Mouse (Mus musculus): ENCODE measurements around the gene Gtf3c1. TPM values are rescaled to one million over a fixed set of nuclear protein-coding genes. Genes with fewer than 3 reads are reported as not detected.

The Gtf3c1 gene
- polyA plus RNA-seq, 1 experiment from 2014 or later: 50.6 TPM

DNA sequence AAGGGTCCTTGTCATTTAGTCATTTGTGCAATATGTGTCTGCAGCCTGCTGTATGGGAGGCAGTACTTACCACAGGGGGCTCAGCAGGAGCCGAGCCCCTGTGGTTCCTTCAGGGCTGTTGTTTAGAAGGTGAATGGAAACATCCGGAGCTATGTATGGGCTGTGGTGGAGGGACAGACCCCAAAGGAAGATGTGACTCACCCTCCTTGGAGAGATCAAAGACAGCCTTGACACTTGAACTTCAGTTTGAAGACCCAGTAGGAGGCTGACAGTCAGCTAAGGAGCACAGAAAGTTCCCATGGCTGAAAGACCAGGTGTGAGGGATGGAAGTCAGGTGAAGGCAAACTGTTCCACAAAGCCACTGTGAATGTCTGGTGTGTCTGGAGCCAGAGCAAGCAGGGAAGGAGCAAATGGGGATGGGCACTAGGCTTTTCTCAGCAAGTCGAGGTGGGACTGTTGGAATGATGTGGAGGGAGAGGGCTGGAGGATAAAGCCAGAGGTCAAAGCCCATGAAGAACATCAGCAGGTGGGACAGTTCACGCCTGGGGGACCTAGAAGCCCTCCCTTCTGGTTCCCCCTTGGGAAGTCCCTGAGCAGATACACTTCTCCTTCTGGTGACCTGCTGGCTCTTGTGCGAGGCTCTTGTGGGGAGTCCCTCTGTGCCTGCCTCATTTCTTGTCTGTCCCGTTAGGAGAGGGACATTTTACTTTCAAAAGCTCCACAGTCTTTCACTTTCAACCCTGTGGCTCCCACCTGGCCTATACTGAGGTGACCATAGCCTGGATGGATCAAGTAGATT is 100.0 kb downstream of the Gtf3c1 start:
- H3K9ac ChIP-seq (replicated peaks): no peak overlapping the region
- no peak overlapping the region for H3K27ac ChIP-seq (replicated peaks)
- 0 out of 2 replicates have a peak, but pooled peaks cover 4% of the 10 kb centered on the region for H3K27me3 ChIP-seq
- no peak overlapping the region for H3K4me3 ChIP-seq
- H3K9me3 ChIP-seq: no peaks in the 10 kb centered on the region
- H3K4me2 ChIP-seq (replicated peaks): no peak overlapping the region
- ATAC-seq (ENCODE audit: low FRiP score, low read depth): no peak
- 61% methylated on average over 6 of the region's 6 CpGs for WGBS
- H3K4me1 ChIP-seq: no peaks in the 10 kb centered on the region
- H3K36me3 ChIP-seq: no peaks in the 10 kb centered on the region

DNA sequence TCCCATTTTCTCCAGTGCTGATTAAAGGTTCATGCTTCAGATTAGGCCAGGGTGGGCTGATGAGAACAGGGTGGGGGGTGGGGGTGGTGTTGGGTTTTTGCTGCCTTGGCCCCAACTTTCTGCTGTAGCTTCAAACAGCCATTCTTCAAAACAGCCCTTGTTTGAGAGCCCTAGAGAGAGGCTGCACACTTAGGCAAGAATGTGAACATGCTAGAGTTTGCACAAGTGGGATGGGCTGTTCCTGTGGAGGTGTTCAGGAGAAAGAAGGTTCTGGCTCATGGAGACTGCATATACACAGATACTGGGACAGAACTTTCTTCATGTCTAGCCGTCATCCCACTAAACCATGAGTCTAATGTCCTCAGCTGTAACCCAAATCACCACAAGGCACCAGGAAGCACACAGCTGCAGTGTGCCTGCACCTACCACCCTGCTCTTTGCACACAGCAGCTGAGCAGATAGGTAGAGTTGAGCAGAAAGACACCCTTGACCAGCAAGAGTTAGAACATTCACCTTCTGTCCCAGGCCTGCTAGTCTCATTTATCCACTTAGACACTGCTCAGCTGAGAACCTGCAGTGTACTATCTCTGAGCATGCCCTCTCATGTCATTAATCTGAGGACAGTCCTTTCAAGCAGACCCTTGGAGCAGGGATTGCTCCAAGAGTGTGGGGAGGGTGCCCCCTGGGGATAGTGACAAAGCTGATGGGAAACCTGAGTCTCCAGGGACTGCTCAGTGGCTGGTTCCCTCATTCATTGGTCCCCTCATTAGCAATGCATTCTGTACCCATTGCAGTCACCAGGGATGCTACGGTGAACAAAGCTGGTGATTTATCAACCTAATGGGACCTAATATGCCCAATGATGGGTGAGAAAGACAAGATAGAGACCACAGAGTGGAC is 101.1 kb downstream of the Gtf3c1 start:
- Histone ChIP-seq H3K27me3 (0 out of 2 replicates have a peak, but pooled peaks cover 4% of the 10 kb centered on the region), H3K9me3 (no peaks in the 10 kb centered on the region), H3K4me1 (no peaks in the 10 kb centered on the region), H3K36me3 (no peaks in the 10 kb centered on the region), H3K27ac (replicated peaks) (no peak overlapping the region), H3K4me3 (no peak overlapping the region), H3K9ac (replicated peaks) (no peak overlapping the region), H3K4me2 (replicated peaks) (no peak overlapping the region)
- WGBS: 73% methylated on average over 2 of the region's 2 CpGs
- ATAC-seq (ENCODE audit: low FRiP score, low read depth): no peak

- Histone ChIP-seq H3K27me3 (0 out of 2 replicates have a peak, but pooled peaks cover 4% of the 10 kb centered on the region), H3K27ac (replicated peaks) (no peak overlapping the region), H3K4me1 (no peaks in the 10 kb centered on the region), H3K4me2 (replicated peaks) (no peak overlapping the region), H3K36me3 (no peaks in the 10 kb centered on the region), H3K4me3 (no peak overlapping the region), H3K9ac (replicated peaks) (no peak overlapping the region), H3K9me3 (no peaks in the 10 kb centered on the region)
- 79% methylated on average over 4 of the region's 4 CpGs for WGBS
- ATAC-seq (ENCODE audit: low FRiP score, low read depth): no peak
Measured at GRCm38 (mm10) chr7:125605725-125606139, 101.8 kb downstream of the Gtf3c1 start.

GRCm38 (mm10) chr7:125604362-125605319 is 102.9 kb downstream of the Gtf3c1 start:
- Histone ChIP-seq H3K27ac (replicated peaks) (no peak overlapping the region), H3K4me3 (no peak overlapping the region), H3K27me3 (0 out of 2 replicates have a peak, but pooled peaks cover 4% of the 10 kb centered on the region), H3K9me3 (no peaks in the 10 kb centered on the region), H3K4me2 (replicated peaks) (no peak overlapping the region), H3K4me1 (no peaks in the 10 kb centered on the region), H3K9ac (replicated peaks) (no peak overlapping the region), H3K36me3 (no peaks in the 10 kb centered on the region)
- ATAC-seq (ENCODE audit: low FRiP score, low read depth): no peak
- WGBS: 81% methylated on average over 12 of the region's 12 CpGs

- Histone ChIP-seq H3K4me2 (replicated peaks) (no peak within 1 kb of the TSS), H3K36me3 (no peaks in the 10 kb centered on the region), H3K4me3 (no peak within 1 kb of the TSS), H3K9ac (replicated peaks) (no peak within 1 kb of the TSS), H3K4me1 (no peaks in the 10 kb centered on the region), H3K27ac (replicated peaks) (no peak within 1 kb of the TSS), H3K9me3 (no peaks in the 10 kb centered on the region), H3K27me3 (0 out of 2 replicates have a peak, but pooled peaks cover 4% of the 10 kb centered on the region)
- 77% methylated on average over 11 of the region's 11 CpGs for WGBS
- ATAC-seq (ENCODE audit: low FRiP score, low read depth): no peak
Measured at GRCm38 (mm10) chr7:125603185-125603631, 104.4 kb downstream of the Gtf3c1 start, which contains the start of gene Il21r. Gene Il21r, plus strand, starts transcription at chr7:125603429.

GRCm38 (mm10) chr7:125601821-125602448 is 105.6 kb downstream of the Gtf3c1 start:
- no peaks in the 10 kb centered on the region for H3K36me3 ChIP-seq
- 80% methylated on average over 11 of the region's 11 CpGs for WGBS

DNA sequence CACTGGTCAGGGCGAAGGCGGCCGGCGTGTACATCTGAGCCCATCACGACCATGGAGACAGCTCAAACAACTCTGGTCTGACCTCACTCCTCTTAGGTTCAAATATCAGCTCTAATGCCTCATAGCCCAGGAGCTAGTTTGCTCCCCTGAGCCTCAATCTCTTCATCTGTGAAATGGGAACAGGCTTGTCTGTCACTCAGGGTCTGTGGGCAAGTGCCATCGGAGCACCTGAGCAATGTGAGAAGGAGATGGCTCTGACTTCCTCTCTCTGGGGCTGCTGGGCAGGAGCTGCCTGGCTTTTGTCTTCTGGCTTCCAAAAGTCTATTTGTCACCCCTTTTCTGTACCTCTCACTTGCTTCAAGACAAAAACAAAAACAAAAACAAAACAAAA is 106.3 kb downstream of the Gtf3c1 start:
- Histone ChIP-seq H3K4me3 (no peak overlapping the region), H3K4me1 (no peaks in the 10 kb centered on the region), H3K27me3 (0 out of 2 replicates have a peak, but pooled peaks cover 4% of the 10 kb centered on the region), H3K4me2 (replicated peaks) (no peak overlapping the region), H3K9me3 (no peaks in the 10 kb centered on the region), H3K27ac (replicated peaks) (no peak overlapping the region), H3K9ac (replicated peaks) (no peak overlapping the region), H3K36me3 (no peaks in the 10 kb centered on the region)
- 85% methylated on average over 6 of the region's 6 CpGs for WGBS
- no peak for ATAC-seq (ENCODE audit: low FRiP score, low read depth)

More at GRCm38 (mm10) chr7:125601821-125602448, 105.6 kb downstream of the Gtf3c1 start:
- H3K27ac ChIP-seq (replicated peaks): no peak overlapping the region
- H3K27me3 ChIP-seq: 0 out of 2 replicates have a peak, but pooled peaks cover 4% of the 10 kb centered on the region
- no peaks in the 10 kb centered on the region for H3K9me3 ChIP-seq
- no peak overlapping the region for H3K9ac ChIP-seq (replicated peaks)
- ATAC-seq (ENCODE audit: low FRiP score, low read depth): no peak
- no peak overlapping the region for H3K4me2 ChIP-seq (replicated peaks)
- no peak overlapping the region for H3K4me3 ChIP-seq
- no peaks in the 10 kb centered on the region for H3K4me1 ChIP-seq

DNA sequence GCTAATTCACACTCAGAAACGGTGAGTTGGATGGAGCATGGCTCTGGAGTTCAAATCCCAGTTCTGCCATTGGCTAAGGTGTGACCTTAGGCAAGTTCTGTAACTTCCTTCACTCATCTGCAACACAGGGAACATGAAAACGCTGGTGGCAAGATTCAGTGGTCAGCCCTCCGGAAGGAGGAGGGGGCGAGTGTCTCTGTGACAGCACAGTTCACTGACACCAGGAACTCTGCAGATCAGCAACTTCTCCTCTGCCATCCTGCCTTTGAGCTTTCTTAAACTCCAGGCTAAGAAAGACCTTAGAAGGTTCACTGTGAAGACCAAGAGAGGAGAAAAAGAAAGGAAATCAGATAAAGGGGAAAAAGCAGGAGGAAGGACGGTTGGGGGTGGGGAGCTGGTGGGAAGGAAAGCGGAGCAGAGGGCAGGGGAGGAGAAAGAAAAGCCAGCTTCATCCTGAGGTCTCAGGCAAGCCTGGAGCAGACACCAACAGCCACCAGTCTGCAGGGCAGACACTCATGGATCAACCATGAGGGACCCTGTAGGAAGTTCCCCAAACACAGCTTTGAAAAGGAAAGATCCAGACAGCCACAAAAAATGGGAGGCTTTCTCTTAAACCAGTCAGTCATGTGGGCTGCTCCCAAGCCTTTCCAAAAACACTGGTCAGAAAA is 106.8 kb downstream of the Gtf3c1 start:
- no peak overlapping the region for H3K27ac ChIP-seq (replicated peaks)
- ATAC-seq (ENCODE audit: low FRiP score, low read depth): no peak
- no peaks in the 10 kb centered on the region for H3K36me3 ChIP-seq
- 62% methylated on average over 6 of the region's 6 CpGs for WGBS
- H3K9me3 ChIP-seq: no peaks in the 10 kb centered on the region
- H3K4me2 ChIP-seq (replicated peaks): no peak overlapping the region
- no peaks in the 10 kb centered on the region for H3K4me1 ChIP-seq
- H3K4me3 ChIP-seq: no peak overlapping the region
- 0 out of 2 replicates have a peak, but pooled peaks cover 4% of the 10 kb centered on the region for H3K27me3 ChIP-seq
- no peak overlapping the region for H3K9ac ChIP-seq (replicated peaks)

GRCm38 (mm10) chr7:125600136-125600535 is 107.4 kb downstream of the Gtf3c1 start:
- Histone ChIP-seq H3K9ac (replicated peaks) (no peak overlapping the region), H3K4me1 (no peaks in the 10 kb centered on the region), H3K27ac (replicated peaks) (no peak overlapping the region), H3K9me3 (no peaks in the 10 kb centered on the region), H3K4me2 (replicated peaks) (no peak overlapping the region), H3K4me3 (no peak overlapping the region), H3K27me3 (0 out of 2 replicates have a peak, but pooled peaks cover 4% of the 10 kb centered on the region), H3K36me3 (no peaks in the 10 kb centered on the region)
- ATAC-seq (ENCODE audit: low FRiP score, low read depth): no peak
- 81% methylated on average over 10 of the region's 10 CpGs for WGBS

- Histone ChIP-seq H3K4me2 (replicated peaks) (no peak overlapping the region), H3K9me3 (no peaks in the 10 kb centered on the region), H3K4me3 (no peak overlapping the region), H3K27ac (replicated peaks) (no peak overlapping the region), H3K27me3 (no peaks in the 10 kb centered on the region), H3K9ac (replicated peaks) (no peak overlapping the region), H3K36me3 (no peaks in the 10 kb centered on the region), H3K4me1 (no peaks in the 10 kb centered on the region)
- ATAC-seq (ENCODE audit: low FRiP score, low read depth): no peak
- 68% methylated on average over 4 of the region's 4 CpGs for whole genome bisulfite sequencing
Measured at GRCm38 (mm10) chr7:125599373-125599973, 108.1 kb downstream of the Gtf3c1 start.
